Mouse (Mus musculus): ENCODE results near the gene Zranb1. TPM values are rescaled to one million over a fixed set of nuclear protein-coding genes. Genes with fewer than 3 reads are reported as not detected.

Gene Zranb1
- polyA plus RNA-seq, 1 experiment from 2014 or later, result 9.7 TPM

DNA sequence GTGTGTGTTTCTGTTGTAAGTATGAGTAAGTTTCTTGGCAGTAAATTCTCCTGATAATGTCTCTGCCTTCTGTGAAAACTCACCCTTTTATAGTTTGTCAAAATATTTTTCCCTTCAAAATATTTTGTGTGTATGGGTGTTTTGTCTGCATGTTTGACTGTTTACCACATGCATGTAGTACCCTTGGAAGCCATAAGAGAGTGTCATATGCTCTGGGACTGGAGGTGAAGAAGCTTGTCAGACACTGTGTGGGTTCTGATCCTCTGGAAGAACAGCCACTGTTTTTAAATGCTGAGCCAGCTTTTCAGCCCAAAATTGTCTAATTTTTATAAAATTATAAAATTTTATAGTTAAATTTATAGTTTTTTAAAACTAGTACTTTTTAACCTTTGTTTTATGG lies 3.8 kb downstream of the Zranb1 start:
- H3K27me3 ChIP-seq (ENCODE audit: control insufficient read depth, insufficient read depth, low read length), result no peaks in the 10 kb centered on the region
- no peak overlapping the region for H3K4me3 ChIP-seq (ENCODE audit: low read depth, low read length)
- no peak overlapping the region for H3K27ac ChIP-seq (ENCODE audit: low read depth, low read length)
- H3K36me3 ChIP-seq (ENCODE audit: control insufficient read depth, insufficient read depth, low read length), result no peaks in the 10 kb centered on the region
- H3K9me3 ChIP-seq (replicated peaks; ENCODE audit: control insufficient read depth, low read length), result no peaks in the 10 kb centered on the region
- ATAC-seq (replicated peaks; ENCODE audit: insufficient number of reproducible peaks, low FRiP score, low TSS enrichment), result no peak
- H3K9ac ChIP-seq (ENCODE audit: low read depth, low read length), result no peak overlapping the region
- H3K4me1 ChIP-seq (ENCODE audit: control insufficient read depth, insufficient read depth, low read length), result peaks cover 10% of the 10 kb centered on the region; the same call in 1 of the 2 replicates
- no peak overlapping the region for H3K4me2 ChIP-seq

- no peak for ATAC-seq (replicated peaks; ENCODE audit: insufficient number of reproducible peaks, low FRiP score, low TSS enrichment)
- no peak overlapping the region for H3K4me3 ChIP-seq (ENCODE audit: low read depth, low read length)
- H3K27ac ChIP-seq (ENCODE audit: low read depth, low read length), result no peak overlapping the region
- H3K4me1 ChIP-seq (ENCODE audit: control insufficient read depth, insufficient read depth, low read length), result peaks cover 7% of the 10 kb centered on the region; the same call in 1 of the 2 replicates
- H3K9ac ChIP-seq (ENCODE audit: low read depth, low read length), result no peak overlapping the region
- no peak overlapping the region for H3K4me2 ChIP-seq
- no peaks in the 10 kb centered on the region for H3K9me3 ChIP-seq (replicated peaks; ENCODE audit: control insufficient read depth, low read length)
- 88% methylated on average over 2 of the region's 2 CpGs for WGBS (ENCODE audit: insufficient replicate concordance)
- H3K36me3 ChIP-seq (ENCODE audit: control insufficient read depth, insufficient read depth, low read length), result no peaks in the 10 kb centered on the region
- H3K27me3 ChIP-seq (ENCODE audit: control insufficient read depth, insufficient read depth, low read length), result no peaks in the 10 kb centered on the region
Measured at GRCm38 (mm10) chr7:132939118-132939517, 8.2 kb downstream of the Zranb1 start.

DNA sequence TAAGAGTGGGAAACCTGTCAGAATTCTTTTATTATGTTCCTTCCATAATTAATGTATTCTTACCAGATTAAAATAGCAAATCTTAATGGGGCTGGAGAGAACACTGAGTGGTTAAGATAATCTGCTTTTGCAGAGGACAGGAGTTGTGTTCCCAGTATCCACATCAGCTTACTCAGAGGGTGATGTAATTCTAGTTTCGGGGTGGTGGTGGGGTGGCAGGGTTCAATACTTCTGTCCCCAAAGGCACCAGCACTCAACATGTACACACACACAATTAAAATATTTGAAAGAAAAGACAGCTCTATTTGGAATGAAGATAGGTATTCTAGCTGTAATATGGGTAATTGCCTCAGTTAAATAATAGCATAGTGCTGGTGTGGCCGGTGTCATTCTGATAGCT lies 9.6 kb downstream of the Zranb1 start:
- Histone ChIP-seq H3K4me1 (ENCODE audit: control insufficient read depth, insufficient read depth, low read length) (peaks cover 7% of the 10 kb centered on the region; the same call in 1 of the 2 replicates), H3K4me3 (ENCODE audit: low read depth, low read length) (no peak overlapping the region), H3K9me3 (replicated peaks; ENCODE audit: control insufficient read depth, low read length) (no peaks in the 10 kb centered on the region), H3K36me3 (ENCODE audit: control insufficient read depth, insufficient read depth, low read length) (no peaks in the 10 kb centered on the region), H3K27me3 (ENCODE audit: control insufficient read depth, insufficient read depth, low read length) (no peaks in the 10 kb centered on the region), H3K9ac (ENCODE audit: low read depth, low read length) (no peak overlapping the region), H3K4me2 (no peak overlapping the region), H3K27ac (ENCODE audit: low read depth, low read length) (no peak overlapping the region)
- ATAC-seq (replicated peaks; ENCODE audit: insufficient number of reproducible peaks, low FRiP score, low TSS enrichment), result no peak
- WGBS (ENCODE audit: insufficient replicate concordance), result 87% methylated on average over 2 of the region's 2 CpGs

DNA sequence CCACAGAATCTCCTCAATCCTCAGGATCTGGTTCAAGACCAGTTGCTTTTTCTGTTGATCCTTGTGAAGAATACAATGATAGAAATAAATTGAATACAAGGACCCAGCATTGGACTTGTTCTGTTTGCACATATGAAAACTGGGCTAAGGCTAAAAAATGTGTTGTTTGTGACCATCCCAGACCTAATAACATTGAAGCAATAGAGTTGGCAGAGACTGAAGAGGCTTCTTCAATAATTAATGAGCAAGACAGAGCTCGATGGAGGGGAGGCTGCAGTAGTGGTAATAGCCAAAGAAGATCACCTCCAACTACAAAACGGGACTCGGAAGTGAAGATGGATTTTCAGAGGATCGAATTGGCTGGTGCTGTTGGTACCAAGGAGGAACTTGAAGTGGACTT lies 19.0 kb downstream of the Zranb1 start:
- H3K4me2 ChIP-seq, result no peak overlapping the region
- H3K27ac ChIP-seq (ENCODE audit: low read depth, low read length), result no peak overlapping the region
- H3K9ac ChIP-seq (ENCODE audit: low read depth, low read length), result no peak overlapping the region
- H3K27me3 ChIP-seq (ENCODE audit: control insufficient read depth, insufficient read depth, low read length), result no peaks in the 10 kb centered on the region
- no peak for ATAC-seq (replicated peaks; ENCODE audit: insufficient number of reproducible peaks, low FRiP score, low TSS enrichment)
- WGBS (ENCODE audit: insufficient replicate concordance), result 85% methylated on average over 4 of the region's 4 CpGs
- no peaks in the 10 kb centered on the region for H3K4me1 ChIP-seq (ENCODE audit: control insufficient read depth, insufficient read depth, low read length)
- H3K9me3 ChIP-seq (replicated peaks; ENCODE audit: control insufficient read depth, low read length), result no peaks in the 10 kb centered on the region
- no peaks in the 10 kb centered on the region for H3K36me3 ChIP-seq (ENCODE audit: control insufficient read depth, insufficient read depth, low read length)
- no peak overlapping the region for H3K4me3 ChIP-seq (ENCODE audit: low read depth, low read length)

- no peak for ATAC-seq (replicated peaks; ENCODE audit: insufficient number of reproducible peaks, low FRiP score, low TSS enrichment)
- no peaks in the 10 kb centered on the region for H3K27me3 ChIP-seq (ENCODE audit: control insufficient read depth, insufficient read depth, low read length)
- H3K36me3 ChIP-seq (ENCODE audit: control insufficient read depth, insufficient read depth, low read length), result no peaks in the 10 kb centered on the region
- no peak overlapping the region for H3K4me3 ChIP-seq (ENCODE audit: low read depth, low read length)
- no peaks in the 10 kb centered on the region for H3K9me3 ChIP-seq (replicated peaks; ENCODE audit: control insufficient read depth, low read length)
- H3K4me1 ChIP-seq (ENCODE audit: control insufficient read depth, insufficient read depth, low read length), result no peaks in the 10 kb centered on the region
- WGBS (ENCODE audit: insufficient replicate concordance), result 93% methylated on average over 3 of the region's 3 CpGs
- no peak overlapping the region for H3K27ac ChIP-seq (ENCODE audit: low read depth, low read length)
- H3K4me2 ChIP-seq, result no peak overlapping the region
- H3K9ac ChIP-seq (ENCODE audit: low read depth, low read length), result no peak overlapping the region
Measured at GRCm38 (mm10) chr7:132950613-132951012, 19.7 kb downstream of the Zranb1 start.

- no peak overlapping the region for H3K4me3 ChIP-seq (ENCODE audit: low read depth, low read length)
- H3K4me1 ChIP-seq (ENCODE audit: control insufficient read depth, insufficient read depth, low read length), result no peaks in the 10 kb centered on the region
- no peaks in the 10 kb centered on the region for H3K27me3 ChIP-seq (ENCODE audit: control insufficient read depth, insufficient read depth, low read length)
- no peak for ATAC-seq (replicated peaks; ENCODE audit: insufficient number of reproducible peaks, low FRiP score, low TSS enrichment)
- WGBS (ENCODE audit: insufficient replicate concordance), result 91% methylated on average over 3 of the region's 3 CpGs
- H3K4me2 ChIP-seq, result no peak overlapping the region
- H3K27ac ChIP-seq (ENCODE audit: low read depth, low read length), result no peak overlapping the region
- H3K9ac ChIP-seq (ENCODE audit: low read depth, low read length), result no peak overlapping the region
- no peaks in the 10 kb centered on the region for H3K36me3 ChIP-seq (ENCODE audit: control insufficient read depth, insufficient read depth, low read length)
- no peaks in the 10 kb centered on the region for H3K9me3 ChIP-seq (replicated peaks; ENCODE audit: control insufficient read depth, low read length)
Measured at GRCm38 (mm10) chr7:132964395-132964794, 33.5 kb downstream of the Zranb1 start.

DNA sequence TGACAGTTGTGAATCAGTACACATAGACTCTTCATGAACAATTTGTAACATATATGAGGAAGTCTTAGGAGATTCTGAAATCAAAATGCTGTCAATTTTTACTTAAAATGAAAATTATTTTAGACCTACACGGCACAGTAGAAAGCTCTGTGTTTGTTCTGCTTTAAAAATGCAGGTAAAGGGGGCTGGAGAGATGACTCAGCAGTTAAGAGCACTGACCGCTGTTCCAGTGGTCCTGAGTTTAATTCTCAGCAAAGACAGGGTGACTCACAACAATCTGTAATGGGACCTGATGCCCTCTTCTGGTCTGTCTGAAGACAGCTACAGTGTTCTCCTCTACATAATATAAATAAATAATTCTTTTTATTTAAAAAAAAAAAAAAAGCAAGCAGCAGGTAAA lies 34.8 kb downstream of the Zranb1 start:
- Histone ChIP-seq H3K27me3 (ENCODE audit: control insufficient read depth, insufficient read depth, low read length) (no peaks in the 10 kb centered on the region), H3K9ac (ENCODE audit: low read depth, low read length) (no peak overlapping the region), H3K4me2 (no peak overlapping the region), H3K4me3 (ENCODE audit: low read depth, low read length) (no peak overlapping the region), H3K4me1 (ENCODE audit: control insufficient read depth, insufficient read depth, low read length) (no peaks in the 10 kb centered on the region), H3K9me3 (replicated peaks; ENCODE audit: control insufficient read depth, low read length) (no peaks in the 10 kb centered on the region), H3K27ac (ENCODE audit: low read depth, low read length) (no peak overlapping the region), H3K36me3 (ENCODE audit: control insufficient read depth, insufficient read depth, low read length) (no peaks in the 10 kb centered on the region)
- 81% methylated on average over 2 of the region's 2 CpGs for WGBS (ENCODE audit: insufficient replicate concordance)
- ATAC-seq (replicated peaks; ENCODE audit: insufficient number of reproducible peaks, low FRiP score, low TSS enrichment), result no peak

DNA sequence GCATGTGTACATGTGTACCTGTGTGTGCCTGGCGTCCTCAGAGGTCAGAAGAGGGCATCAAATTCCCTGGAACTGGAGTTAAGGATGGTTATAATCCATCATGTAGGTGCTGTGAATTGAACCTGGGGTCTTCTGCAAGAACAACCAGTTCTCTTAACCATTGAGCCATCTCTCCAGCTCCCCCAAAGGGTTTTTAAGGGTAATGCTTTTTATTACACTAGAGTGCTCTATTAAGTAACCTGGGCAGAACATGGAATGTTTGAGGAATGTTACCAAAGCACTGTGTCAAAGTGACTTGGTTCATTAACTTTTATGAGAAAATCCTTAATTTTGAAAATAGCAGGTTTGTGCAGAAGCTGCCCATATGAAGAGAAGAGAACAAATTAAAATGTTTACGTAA lies 41.1 kb downstream of the Zranb1 start:
- H3K27ac ChIP-seq (ENCODE audit: low read depth, low read length), result no peak overlapping the region
- H3K27me3 ChIP-seq (ENCODE audit: control insufficient read depth, insufficient read depth, low read length), result no peaks in the 10 kb centered on the region
- WGBS (ENCODE audit: insufficient replicate concordance), result 91% methylated on average over 2 of the region's 2 CpGs
- no peak overlapping the region for H3K9ac ChIP-seq (ENCODE audit: low read depth, low read length)
- no peak for ATAC-seq (replicated peaks; ENCODE audit: insufficient number of reproducible peaks, low FRiP score, low TSS enrichment)
- H3K9me3 ChIP-seq (replicated peaks; ENCODE audit: control insufficient read depth, low read length), result no peaks in the 10 kb centered on the region
- H3K36me3 ChIP-seq (ENCODE audit: control insufficient read depth, insufficient read depth, low read length), result peaks cover 9% of the 10 kb centered on the region
- H3K4me3 ChIP-seq (ENCODE audit: low read depth, low read length), result no peak overlapping the region
- H3K4me1 ChIP-seq (ENCODE audit: control insufficient read depth, insufficient read depth, low read length), result no peaks in the 10 kb centered on the region
- H3K4me2 ChIP-seq, result no peak overlapping the region

- Histone ChIP-seq H3K9ac (ENCODE audit: low read depth, low read length) (no peak overlapping the region), H3K27me3 (ENCODE audit: control insufficient read depth, insufficient read depth, low read length) (no peaks in the 10 kb centered on the region), H3K36me3 (ENCODE audit: control insufficient read depth, insufficient read depth, low read length) (peaks cover 11% of the 10 kb centered on the region), H3K9me3 (replicated peaks; ENCODE audit: control insufficient read depth, low read length) (no peaks in the 10 kb centered on the region), H3K4me2 (no peak overlapping the region), H3K4me3 (ENCODE audit: low read depth, low read length) (no peak overlapping the region), H3K4me1 (ENCODE audit: control insufficient read depth, insufficient read depth, low read length) (no peaks in the 10 kb centered on the region), H3K27ac (ENCODE audit: low read depth, low read length) (no peak overlapping the region)
- no peak for ATAC-seq (replicated peaks; ENCODE audit: insufficient number of reproducible peaks, low FRiP score, low TSS enrichment)
- WGBS (ENCODE audit: insufficient replicate concordance), result 89% methylated on average over 2 of the region's 2 CpGs
Measured at GRCm38 (mm10) chr7:132976079-132976478, 45.1 kb downstream of the Zranb1 start.
